Mouse (Mus musculus) lung, postnatal 0 days (tissue): ENCODE results near the gene Kif28. TPM values are rescaled to one million over a fixed set of nuclear protein-coding genes. Genes with fewer than 3 reads are reported as not detected.
A peak's percentile ranks its signal among the peaks of the same experiment; 100 is the strongest.

ENCODE experiments used
- ATAC-seq: fragments of 200-750 bp; cut with Nextera tagmentation; 2 replicates; pipeline ENCODE4 v1.8.0; 2017; ENCODE audit warnings: moderate library complexity
- DNase-seq: peaks from one replicate; pipeline ENCODE4 v3.0.0-alpha.2; 2016; ENCODE audit warnings: low spot score
- H3K27ac ChIP-seq: fragments of 300-500 bp; sonication (generic); 2 replicates; pipeline ENCODE4 v1.5.1; 2014; ENCODE audit warnings: antibody characterized with exemption, mild to moderate bottlenecking, low read length, mixed read lengths
- H3K27me3 ChIP-seq: fragments of 300-500 bp; sonication (generic); replicated peaks from 2 replicates; pipeline ENCODE4 v1.6.1; 2014; ENCODE audit warnings: low read length, mixed read lengths; ENCODE audit not compliant: insufficient read depth
- H3K36me3 ChIP-seq: fragments of 300-500 bp; sonication (generic); 2 replicates; pipeline ENCODE4 v1.6.1; 2014; ENCODE audit warnings: low read length, mixed read lengths; ENCODE audit not compliant: insufficient read depth
- H3K4me1 ChIP-seq: fragments of 300-500 bp; sonication (generic); 2 replicates; pipeline ENCODE4 v1.6.1; 2014; ENCODE audit warnings: antibody characterized with exemption, low read depth, low read length, mixed read lengths; ENCODE audit not compliant: insufficient read depth
- H3K4me2 ChIP-seq: fragments of 300-500 bp; sonication (generic); replicated peaks from 2 replicates; pipeline ENCODE4 v1.6.1; 2014; ENCODE audit warnings: low read depth, mild to moderate bottlenecking, low read length, moderate library complexity, mixed read lengths
- H3K4me3 ChIP-seq: fragments of 300-500 bp; sonication (generic); 2 replicates; pipeline ENCODE4 v1.5.1; 2014; ENCODE audit warnings: low read depth, low read length
- H3K9ac ChIP-seq: fragments of 300-500 bp; sonication (generic); replicated peaks from 2 replicates; pipeline ENCODE4 v1.6.1; 2014; ENCODE audit warnings: low read depth, mild to moderate bottlenecking
- H3K9me3 ChIP-seq: fragments of 300-500 bp; sonication (generic); 2 replicates; pipeline ENCODE4 v1.6.1; 2016; ENCODE audit warnings: low read length, mixed read lengths
- CTCF ChIP-seq: IDR thresholded peaks from 2 replicates; pipeline ENCODE4 v1.5.1; 2016; ENCODE audit warnings: antibody characterized with exemption, mild to moderate bottlenecking
- EP300 ChIP-seq: IDR thresholded peaks from 2 replicates; pipeline ENCODE4 v1.6.1; 2016; ENCODE audit warnings: antibody characterized with exemption, mild to moderate bottlenecking, control low read depth
- WGBS: fragments of 180-500 bp; shearing (Covaris S2); extraction: QIAGEN DNeasy Blood & Tissue Kit; methylation state at CpG from one replicate; pipeline ENCODE4 v1.1.7; 2014; 5-methylcytosine and 5-hydroxymethylcytosine counted together
- polyA plus RNA-seq: library from polyadenylated mRNA; unstranded; fragments of >200 nt; fragmentation: Nextera tagmentation; extraction: Ambion mirVana; gene quantifications from 2 replicates; pipeline ENCODE4 v1.2.1, GENCODE M21; 2015

The Kif28 gene
- polyA plus RNA-seq, 1 experiment from 2014 or later: not detected

- Histone ChIP-seq H3K9me3 (no peaks in the 10 kb centered on the region), H3K9ac (no peak overlapping the region), H3K27ac (no peak overlapping the region), H3K4me2 (no peak overlapping the region), H3K27me3 (no peaks in the 10 kb centered on the region), H3K4me3 (no peak overlapping the region), H3K4me1 (no peaks in the 10 kb centered on the region), H3K36me3 (peaks cover 34% of the 10 kb centered on the region)
- DNase-seq (no peak), ATAC-seq (no peak)
- no peak for TF ChIP-seq CTCF
- TF ChIP-seq EP300: no peak
Observed at GRCm38 (mm10) chr1:179756477-179756876, 11.4 kb upstream of the Kif28 start.

GRCm38 (mm10) chr1:179753006-179753405, 7.9 kb upstream of the Kif28 start:
- H3K4me2 ChIP-seq: no peak overlapping the region
- peaks cover 21% of the 10 kb centered on the region for H3K36me3 ChIP-seq
- no peak overlapping the region for H3K4me3 ChIP-seq
- WGBS: 83% methylated on average over 8 of the region's 8 CpGs
- H3K9me3 ChIP-seq: no peaks in the 10 kb centered on the region
- DNase-seq (no peak), ATAC-seq (no peak)
- no peak overlapping the region for H3K27ac ChIP-seq
- TF ChIP-seq CTCF (no peak), EP300 (no peak)
- no peaks in the 10 kb centered on the region for H3K27me3 ChIP-seq
- H3K4me1 ChIP-seq: no peaks in the 10 kb centered on the region
- H3K9ac ChIP-seq: no peak overlapping the region

- Histone ChIP-seq H3K9me3 (no peaks in the 10 kb centered on the region), H3K4me3 (no peak overlapping the region), H3K4me2 (no peak overlapping the region), H3K27me3 (no peaks in the 10 kb centered on the region), H3K27ac (no peak overlapping the region), H3K36me3 (peaks cover 21% of the 10 kb centered on the region), H3K9ac (no peak overlapping the region), H3K4me1 (no peaks in the 10 kb centered on the region)
- 95% methylated on average over 11 of the region's 11 CpGs for WGBS
- ATAC-seq: no peak
- no peak for DNase-seq
- TF ChIP-seq EP300 (no peak), CTCF (no peak)
Observed at GRCm38 (mm10) chr1:179752276-179752675, 7.2 kb upstream of the Kif28 start.

- Histone ChIP-seq H3K4me3 (no peak overlapping the region), H3K4me2 (no peak overlapping the region), H3K36me3 (peaks cover 14% of the 10 kb centered on the region; the same call in 1 of the 2 replicates), H3K27me3 (no peaks in the 10 kb centered on the region), H3K4me1 (no peaks in the 10 kb centered on the region), H3K9ac (no peak overlapping the region), H3K9me3 (no peaks in the 10 kb centered on the region), H3K27ac (no peak overlapping the region)
- ATAC-seq (no peak), DNase-seq (no peak)
- TF ChIP-seq CTCF: no peak; the same call in 1 of the 2 replicates
- 74% methylated on average over 4 of the region's 4 CpGs for WGBS
Observed at GRCm38 (mm10) chr1:179743593-179744193, 1.4 kb downstream of the Kif28 start.

GRCm38 (mm10) chr1:179736483-179736882, 8.6 kb downstream of the Kif28 start:
- H3K4me3 ChIP-seq: no peak overlapping the region
- H3K4me1 ChIP-seq: no peaks in the 10 kb centered on the region
- H3K9me3 ChIP-seq: no peaks in the 10 kb centered on the region
- H3K4me2 ChIP-seq: no peak overlapping the region
- DNase-seq (no peak), ATAC-seq (no peak)
- no peak for TF ChIP-seq CTCF
- no peak overlapping the region for H3K9ac ChIP-seq
- 81% methylated on average over 3 of the region's 3 CpGs for WGBS
- H3K36me3 ChIP-seq: no peaks in the 10 kb centered on the region
- no peaks in the 10 kb centered on the region for H3K27me3 ChIP-seq
- H3K27ac ChIP-seq: no peak overlapping the region

GRCm38 (mm10) chr1:179734500-179735474, 10.3 kb downstream of the Kif28 start:
- 33% methylated on average over 15 of the region's 15 CpGs for WGBS
- Histone ChIP-seq H3K4me3 (no peak overlapping the region), H3K9ac (no peak overlapping the region), H3K9me3 (no peaks in the 10 kb centered on the region), H3K27ac (no peak overlapping the region), H3K36me3 (no peaks in the 10 kb centered on the region), H3K4me2 (no peak overlapping the region), H3K27me3 (no peaks in the 10 kb centered on the region), H3K4me1 (no peaks in the 10 kb centered on the region)
- TF ChIP-seq CTCF (peak; percentile 83), EP300 (no peak)
- peak; percentile 53 for DNase-seq
- peak; percentile 41; the same call in 1 of the 2 replicates for ATAC-seq
